Mouse (Mus musculus): ENCODE results near the gene Grhpr. TPM values are rescaled to one million over a fixed set of nuclear protein-coding genes. Genes with fewer than 3 reads are reported as not detected.

Gene Grhpr
- 42.3 and 47.9 TPM in 2 replicates for polyA plus RNA-seq (2015; fragmentation: Nextera tagmentation; extraction: Ambion mirVana)

DNA sequence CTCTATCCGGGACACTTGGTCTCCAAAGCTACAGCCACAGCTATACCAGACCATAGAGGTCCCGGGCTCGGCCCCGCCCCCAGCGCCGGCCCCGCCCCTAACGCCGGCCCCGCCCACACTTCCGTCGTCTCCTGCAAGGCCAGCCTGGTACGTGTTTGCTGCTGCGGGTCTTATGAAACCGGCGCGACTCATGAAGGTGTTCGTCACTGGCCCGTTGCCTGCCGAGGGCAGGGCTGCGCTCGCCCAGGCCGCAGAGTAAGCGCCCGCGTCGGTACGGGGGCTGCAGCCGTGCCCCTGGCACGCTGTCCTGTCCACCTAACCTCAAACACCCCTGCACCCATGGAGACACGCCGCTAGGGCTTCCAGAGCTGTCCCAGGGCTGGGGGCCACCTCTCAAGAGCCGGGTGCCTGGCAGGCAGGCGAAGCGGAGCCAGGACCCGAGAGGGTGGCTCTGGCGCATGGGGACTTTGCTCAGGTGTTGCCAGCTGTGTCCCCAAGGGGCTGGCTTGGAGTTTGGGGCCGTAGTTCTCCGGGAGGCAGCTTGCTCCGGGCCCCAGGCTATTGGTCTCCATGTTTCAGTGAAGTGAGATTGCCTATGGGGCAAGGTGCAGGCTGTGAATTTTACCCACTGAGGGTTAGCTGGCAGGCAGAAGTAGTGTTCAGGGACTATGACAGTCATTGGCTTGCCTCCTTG, at the start of gene Grhpr:
Gene Grhpr (plus strand): TSS at position 116 of the 694 bp plus-strand sequence.

DNA sequence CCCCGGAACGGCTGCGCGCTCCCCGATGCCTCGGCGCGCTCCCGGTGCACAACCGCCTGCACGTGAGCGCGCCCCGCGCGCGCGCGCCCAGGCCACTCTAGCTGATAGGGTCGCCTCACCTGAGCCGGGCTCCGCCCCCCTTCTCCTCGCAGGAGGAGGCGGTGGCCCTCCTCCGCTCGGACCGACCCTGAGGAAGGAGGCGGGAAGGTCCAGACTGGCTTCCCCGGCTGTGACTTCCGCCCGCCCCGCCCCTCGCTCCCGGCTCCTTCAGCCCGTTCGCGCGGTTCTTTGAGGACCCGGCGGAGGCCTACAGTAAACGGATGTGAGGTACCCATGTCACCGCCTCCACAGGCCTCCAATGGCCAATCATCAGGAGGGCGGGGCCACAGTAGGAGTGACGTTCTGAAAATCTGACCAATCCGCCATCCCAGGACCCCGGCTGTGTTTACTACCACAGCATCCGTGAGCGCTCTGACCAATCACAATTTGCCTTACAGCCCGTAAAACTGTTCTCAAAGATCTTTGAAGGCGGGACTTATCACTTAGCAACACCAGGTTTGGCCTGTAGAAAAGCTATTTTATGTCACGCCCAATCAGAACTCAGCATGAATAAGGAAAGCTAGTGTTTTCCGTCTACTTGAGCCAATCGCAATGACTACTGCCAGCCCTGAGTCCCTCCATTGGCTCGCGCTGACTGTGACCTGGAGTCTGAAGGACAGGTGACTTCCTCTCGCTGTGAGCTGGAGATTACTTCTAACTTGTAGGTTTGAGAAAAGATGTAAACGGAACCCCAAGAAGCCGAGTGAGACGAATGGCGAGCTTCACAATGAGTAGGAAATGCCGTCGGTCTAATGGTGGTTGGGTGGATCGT, 31.1 kb downstream of the Grhpr start, which contains the start of gene Zbtb5:
Gene Zbtb5 (minus strand): TSS at position 308 of the 871 bp plus-strand sequence.

DNA sequence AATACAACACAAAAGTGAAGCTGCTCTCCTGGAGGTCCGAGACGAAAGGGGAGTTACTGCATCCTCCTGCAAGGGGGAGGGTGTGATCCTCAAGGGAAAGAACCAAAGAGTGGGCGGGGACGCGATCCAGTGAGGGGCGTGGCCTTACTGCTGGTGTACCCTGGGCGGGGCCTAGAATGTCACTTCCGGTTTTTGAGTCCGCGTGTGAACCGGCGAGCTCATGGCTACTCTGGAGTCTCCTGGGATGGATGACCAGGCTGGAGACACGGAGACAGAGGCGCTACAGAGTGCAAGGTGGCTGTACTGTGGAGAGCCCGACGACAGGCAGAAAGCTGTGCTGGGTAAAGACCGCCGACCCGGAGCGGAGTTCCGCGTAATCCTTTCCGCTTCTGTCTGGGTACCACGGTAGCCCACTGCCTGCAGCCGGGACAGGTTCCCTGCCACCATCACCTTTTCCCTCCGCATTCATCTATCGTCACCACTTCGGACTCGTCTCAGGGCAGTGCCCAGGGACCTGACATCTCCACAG, 37.3 kb downstream of the Grhpr start, which contains the start of gene Polr1e:
Gene Polr1e (plus strand): TSS at position 132 of the 529 bp plus-strand sequence.

Other genes with a start within 250 kb of the Grhpr start
- gene Zcchc7, start 225.5 kb upstream of the Grhpr start, polyA plus RNA-seq (2015; fragmentation: Nextera tagmentation; extraction: Ambion mirVana) = 42.3 and 47.0 TPM in 2 replicates
- 23.4 and 24.9 TPM in 2 replicates for gene Zbtb5, start 31.0 kb downstream of the Grhpr start, polyA plus RNA-seq (2015; fragmentation: Nextera tagmentation; extraction: Ambion mirVana)
- 26.0 and 26.7 TPM in 2 replicates for gene Polr1e, start 37.2 kb downstream of the Grhpr start, polyA plus RNA-seq (2015; fragmentation: Nextera tagmentation; extraction: Ambion mirVana)
- 13.2 and 15.4 TPM in 2 replicates for gene Fbxo10, start 103.2 kb downstream of the Grhpr start, polyA plus RNA-seq (2015; fragmentation: Nextera tagmentation; extraction: Ambion mirVana)
- 218 and 228 TPM in 2 replicates for gene Tomm5, start 126.7 kb downstream of the Grhpr start, polyA plus RNA-seq (2015; fragmentation: Nextera tagmentation; extraction: Ambion mirVana)
- gene Frmpd1, start 203.5 kb downstream of the Grhpr start, polyA plus RNA-seq (2015; fragmentation: Nextera tagmentation; extraction: Ambion mirVana) = 5.4 TPM in 2 replicates